Mouse (Mus musculus) splenic B cell, adult 2 months (primary cell): ENCODE results near the gene Catsperg1.
A peak's percentile ranks its signal among the peaks of the same experiment; 100 is the strongest.

Experiments used
- DNase-seq: peaks from one replicate; pipeline ENCODE4 v3.0.0-alpha.2; 2011; ENCODE audit warnings: low read depth, low spot score
- H3K27me3 ChIP-seq: 2 replicates; pipeline ENCODE4 v1.6.1; 2012; ENCODE audit warnings: mild to moderate bottlenecking, low read length, moderate library complexity, mixed read lengths; ENCODE audit not compliant: control insufficient read depth, poor library complexity, insufficient read depth, severe bottlenecking
- H3K36me3 ChIP-seq: 2 replicates; pipeline ENCODE4 v1.6.1; 2012; ENCODE audit warnings: mild to moderate bottlenecking, low read length, moderate library complexity, mixed read lengths; ENCODE audit not compliant: control insufficient read depth, poor library complexity, insufficient read depth, severe bottlenecking

Gene Catsperg1

DNA sequence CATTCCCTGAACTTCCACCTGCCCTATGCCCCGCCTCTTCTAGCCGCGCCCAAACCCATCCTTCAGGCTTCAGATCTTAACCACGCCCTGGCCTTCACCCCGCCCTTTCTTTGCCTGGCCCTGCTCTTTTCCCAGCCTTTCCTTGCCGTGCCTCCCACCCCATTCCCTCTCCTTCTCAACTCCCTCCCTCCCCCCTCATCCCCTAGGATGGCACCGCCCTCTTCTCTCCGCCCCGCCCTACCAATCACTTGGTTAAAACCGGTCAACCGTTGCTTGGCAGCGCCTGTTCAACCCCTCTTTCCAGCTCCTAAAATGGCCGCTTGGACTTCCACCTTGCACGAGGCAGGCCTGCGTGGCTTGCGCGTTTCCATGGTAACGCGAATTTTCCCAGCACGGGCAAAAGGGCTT lies at the start of gene Catsperg1:
Gene Catsperg1 (minus strand): TSS at position 361 of the 408 bp plus-strand sequence.
- no peak for DNase-seq
- H3K27me3 ChIP-seq = no peaks in the 10 kb centered on the region
- H3K36me3 ChIP-seq = no peaks in the 10 kb centered on the region

DNA sequence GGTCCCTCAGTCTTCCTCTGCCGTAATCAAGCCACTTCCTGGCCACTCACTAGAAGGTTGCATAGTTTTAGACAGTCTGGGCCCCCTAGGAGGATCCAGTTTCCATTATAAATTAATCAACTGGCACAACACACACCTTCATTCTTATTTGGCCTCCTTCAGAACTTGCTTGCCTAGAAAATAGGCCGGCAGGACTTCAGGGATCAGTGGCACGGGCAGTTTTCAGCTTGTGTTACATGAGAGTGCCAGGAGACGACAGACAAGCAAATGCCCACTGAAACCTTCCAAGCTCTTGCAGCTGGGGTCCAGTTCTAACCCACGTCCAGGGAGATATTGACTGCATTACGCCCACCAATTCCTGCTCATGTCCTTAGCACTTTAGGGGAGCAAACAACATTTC lies 48.3 kb upstream of the Catsperg1 start:
- Histone ChIP-seq H3K36me3 (peaks cover 2% of the 10 kb centered on the region; the same call in 1 of the 2 replicates), H3K27me3 (no peaks in the 10 kb centered on the region)
- DNase-seq = no peak

DNA sequence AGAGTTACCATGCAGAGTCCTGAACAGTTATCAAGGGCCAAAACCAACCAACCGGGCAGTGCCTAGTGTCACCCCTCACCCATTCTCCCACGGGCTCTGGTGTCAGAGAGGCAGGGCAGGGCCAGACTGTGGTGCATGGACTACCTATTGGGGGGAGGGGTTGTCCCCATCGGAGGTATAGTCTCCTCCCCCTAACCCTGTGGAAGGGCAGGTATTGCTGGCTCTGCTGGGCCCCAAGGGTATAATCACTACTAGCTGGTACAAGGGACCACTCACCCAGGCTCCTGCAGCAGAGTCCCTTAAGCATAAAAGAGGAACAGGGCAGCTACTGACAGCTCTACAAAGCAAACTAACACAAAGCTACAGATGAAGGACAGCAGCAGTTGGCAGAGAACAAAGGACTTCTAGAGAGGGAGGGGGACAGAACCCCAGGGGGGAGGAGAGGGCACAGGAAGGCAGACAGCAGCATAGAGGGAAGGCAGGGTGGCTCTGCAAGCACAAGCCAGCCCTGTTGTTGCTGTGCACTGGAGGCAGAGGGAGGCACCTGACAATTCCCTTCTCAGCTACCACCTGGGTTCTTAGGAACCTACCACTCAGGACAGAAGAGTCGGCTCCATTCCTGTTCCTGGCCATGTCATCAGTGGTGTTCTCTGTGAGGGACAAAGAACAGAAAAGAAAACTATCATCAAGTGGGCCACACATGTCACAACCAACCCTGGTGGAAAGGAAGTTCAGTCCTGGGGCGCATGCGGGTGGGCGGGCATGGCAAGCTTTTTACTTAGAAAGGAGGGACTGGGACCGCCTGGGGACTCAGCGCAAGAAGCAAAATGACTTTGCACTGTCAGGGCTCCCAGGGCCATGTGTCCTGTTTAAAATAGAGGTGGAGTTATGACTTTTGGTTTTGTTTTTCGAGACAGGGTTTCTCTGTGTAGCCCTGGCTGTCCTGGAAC lies 46.2 kb upstream of the Catsperg1 start:
- DNase-seq = no peak
- peaks cover 2% of the 10 kb centered on the region; the same call in 1 of the 2 replicates for H3K36me3 ChIP-seq
- H3K27me3 ChIP-seq = no peaks in the 10 kb centered on the region

DNA sequence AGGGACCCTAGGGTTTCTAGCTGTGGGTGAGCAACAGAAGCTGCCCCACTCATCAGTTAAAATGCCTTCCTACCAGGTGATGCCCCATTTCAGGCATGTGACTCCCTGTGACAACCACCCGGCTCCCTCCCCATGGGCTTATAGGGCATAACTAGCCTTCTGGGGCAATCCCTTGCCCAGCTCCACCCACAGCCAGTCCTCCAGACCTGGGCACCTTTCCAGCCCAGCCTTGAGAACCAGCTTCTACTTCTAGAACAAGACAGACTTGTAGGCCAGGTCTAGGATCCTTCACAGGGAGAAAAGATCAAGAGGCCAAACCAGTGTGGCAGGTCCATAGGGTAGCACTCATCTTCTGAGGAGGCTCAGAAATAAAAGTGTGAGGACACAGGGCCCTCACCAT lies 43.5 kb upstream of the Catsperg1 start:
- Histone ChIP-seq H3K27me3 (no peaks in the 10 kb centered on the region), H3K36me3 (peaks cover 2% of the 10 kb centered on the region; the same call in 1 of the 2 replicates)
- DNase-seq = no peak

DNA sequence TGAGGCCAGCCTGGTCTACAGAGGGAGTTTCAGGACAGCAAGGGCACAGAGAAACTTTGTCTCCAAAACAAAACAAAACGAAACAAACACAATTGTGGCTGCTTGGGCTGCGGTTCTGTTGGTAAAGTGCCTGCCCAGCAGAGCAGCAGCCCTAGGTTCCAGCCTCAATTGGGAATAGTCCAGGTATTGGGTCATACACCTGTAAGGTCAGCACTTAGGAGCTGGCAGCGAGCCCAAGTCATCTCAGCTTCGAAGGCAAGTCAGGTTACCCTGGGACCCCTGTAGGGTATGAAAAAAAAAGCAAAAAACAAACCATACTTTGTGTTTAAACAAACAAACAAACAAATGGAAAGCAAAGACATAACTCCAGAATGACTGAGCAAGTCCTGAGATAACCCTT lies 42.0 kb upstream of the Catsperg1 start:
- no peak for DNase-seq
- Histone ChIP-seq H3K27me3 (no peaks in the 10 kb centered on the region), H3K36me3 (peaks cover 2% of the 10 kb centered on the region; the same call in 1 of the 2 replicates)

DNA sequence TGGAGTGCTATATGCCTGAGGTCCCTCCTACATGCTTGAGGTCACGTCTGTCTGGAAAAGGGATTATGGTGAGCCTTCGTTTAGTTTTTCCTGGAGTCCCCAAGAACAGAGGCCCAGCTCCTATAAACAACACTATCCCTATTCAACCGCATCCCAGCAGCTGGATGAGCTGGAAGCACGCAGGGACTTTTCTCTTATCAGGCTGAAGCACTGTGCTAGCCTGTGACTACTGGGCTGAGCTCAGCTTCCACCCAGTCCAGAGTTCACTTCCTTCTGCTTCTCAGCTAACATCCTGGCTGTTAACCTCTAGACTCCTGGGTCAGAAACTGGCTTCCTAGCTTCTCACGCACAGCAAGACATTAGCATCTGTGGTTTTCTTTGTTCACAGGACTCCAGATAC lies 40.0 kb upstream of the Catsperg1 start:
- Histone ChIP-seq H3K36me3 (no peaks in the 10 kb centered on the region; the same call in 1 of the 2 replicates), H3K27me3 (no peaks in the 10 kb centered on the region)
- no peak for DNase-seq

DNA sequence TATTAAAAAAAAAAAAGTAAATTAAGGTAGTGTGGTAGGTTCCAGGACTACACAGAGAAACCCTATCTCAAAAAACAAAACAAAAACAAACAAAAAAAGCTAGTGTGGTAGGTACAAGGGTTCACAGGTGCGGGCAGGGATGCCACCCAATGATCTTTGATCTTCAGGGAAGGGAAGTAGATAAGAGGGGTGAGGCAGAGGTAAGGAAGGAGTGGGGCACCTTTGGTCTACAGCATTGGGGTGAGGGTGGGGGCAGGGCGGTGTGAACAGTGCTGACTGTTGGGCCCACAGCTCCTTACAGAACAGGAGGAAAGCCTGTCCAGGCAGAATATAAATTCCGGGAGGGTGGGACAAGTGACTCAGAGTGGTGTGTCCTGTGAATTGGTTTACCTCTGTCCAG lies 37.3 kb upstream of the Catsperg1 start:
- DNase-seq = no peak
- Histone ChIP-seq H3K27me3 (no peaks in the 10 kb centered on the region), H3K36me3 (no peaks in the 10 kb centered on the region)

DNA sequence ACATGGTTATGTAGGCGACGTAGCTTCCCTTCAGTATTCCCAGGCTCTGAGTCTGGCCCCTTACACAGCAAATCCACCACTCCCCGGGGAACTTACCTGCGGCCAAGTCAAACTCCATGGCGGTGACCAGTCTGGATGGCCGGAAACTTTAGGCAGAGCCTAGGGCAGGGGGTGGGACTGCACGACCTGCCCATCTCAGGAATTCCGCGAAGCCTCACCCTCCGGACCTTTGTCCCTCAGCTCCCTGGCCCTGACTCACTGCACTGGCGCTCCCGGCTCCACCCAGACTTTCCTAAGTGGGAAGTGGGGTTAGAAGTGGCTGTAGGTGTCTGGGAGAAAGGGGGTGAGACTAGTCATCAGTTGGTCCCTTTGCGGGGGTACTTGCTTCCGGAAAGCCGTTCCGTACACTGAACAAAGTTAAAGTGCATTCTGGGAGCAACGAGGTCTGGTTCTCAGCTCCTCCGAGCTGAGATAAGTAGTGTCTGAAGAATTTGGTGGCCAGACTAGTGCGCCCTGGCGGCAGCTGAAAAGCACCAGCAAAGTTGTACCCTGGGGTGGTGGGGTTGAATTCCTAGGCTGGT lies 34.5 kb upstream of the Catsperg1 start, which contains the start of gene 2200002D01Rik:
Gene 2200002D01Rik (minus strand): TSS at position 206 of the 581 bp plus-strand sequence.
- peak; percentile 37 for DNase-seq
- Histone ChIP-seq H3K27me3 (no peaks in the 10 kb centered on the region), H3K36me3 (no peaks in the 10 kb centered on the region)

DNA sequence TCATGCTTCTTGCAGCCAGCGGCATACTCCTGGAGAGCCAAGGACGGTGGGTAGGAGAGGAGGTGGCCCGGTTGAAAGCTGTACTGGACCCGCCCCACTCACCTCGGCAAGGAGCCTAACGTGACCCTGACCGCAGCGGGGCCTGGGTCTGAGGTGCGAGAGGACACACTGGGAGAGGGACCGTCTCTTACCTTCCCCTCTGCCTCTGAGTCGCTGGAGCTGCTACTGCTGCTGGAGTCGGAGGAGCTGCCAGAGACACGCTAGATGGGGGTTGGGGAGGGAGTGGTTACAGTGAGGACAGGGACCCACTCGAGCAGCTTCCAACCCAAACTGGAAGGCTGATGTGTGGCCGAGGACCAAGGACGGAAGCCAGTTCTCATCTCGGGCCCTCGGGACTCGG lies 33.9 kb upstream of the Catsperg1 start:
- H3K36me3 ChIP-seq = no peaks in the 10 kb centered on the region
- no peak for DNase-seq
- no peaks in the 10 kb centered on the region for H3K27me3 ChIP-seq

DNA sequence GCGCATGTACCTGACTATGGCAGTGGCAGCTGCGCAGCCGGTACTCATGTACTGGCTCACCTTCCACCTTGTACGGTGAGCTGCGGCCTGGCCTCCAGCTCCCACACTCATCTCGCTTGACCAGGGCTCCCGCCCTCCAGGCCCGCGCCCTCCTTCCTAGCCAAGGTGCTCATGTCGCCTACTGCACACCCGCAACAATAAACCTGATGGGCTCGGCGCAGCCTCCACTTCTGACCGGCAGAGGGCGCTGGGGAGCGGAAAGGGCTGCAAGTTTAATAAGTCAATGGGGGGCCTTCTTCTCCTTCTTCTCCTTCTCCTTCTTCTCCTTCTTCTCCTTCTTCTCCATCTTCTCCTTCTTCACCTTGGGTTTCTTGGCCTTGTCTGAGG lies 33.5 kb upstream of the Catsperg1 start:
- H3K36me3 ChIP-seq = no peaks in the 10 kb centered on the region
- no peaks in the 10 kb centered on the region for H3K27me3 ChIP-seq
- peak; percentile 82 for DNase-seq

DNA sequence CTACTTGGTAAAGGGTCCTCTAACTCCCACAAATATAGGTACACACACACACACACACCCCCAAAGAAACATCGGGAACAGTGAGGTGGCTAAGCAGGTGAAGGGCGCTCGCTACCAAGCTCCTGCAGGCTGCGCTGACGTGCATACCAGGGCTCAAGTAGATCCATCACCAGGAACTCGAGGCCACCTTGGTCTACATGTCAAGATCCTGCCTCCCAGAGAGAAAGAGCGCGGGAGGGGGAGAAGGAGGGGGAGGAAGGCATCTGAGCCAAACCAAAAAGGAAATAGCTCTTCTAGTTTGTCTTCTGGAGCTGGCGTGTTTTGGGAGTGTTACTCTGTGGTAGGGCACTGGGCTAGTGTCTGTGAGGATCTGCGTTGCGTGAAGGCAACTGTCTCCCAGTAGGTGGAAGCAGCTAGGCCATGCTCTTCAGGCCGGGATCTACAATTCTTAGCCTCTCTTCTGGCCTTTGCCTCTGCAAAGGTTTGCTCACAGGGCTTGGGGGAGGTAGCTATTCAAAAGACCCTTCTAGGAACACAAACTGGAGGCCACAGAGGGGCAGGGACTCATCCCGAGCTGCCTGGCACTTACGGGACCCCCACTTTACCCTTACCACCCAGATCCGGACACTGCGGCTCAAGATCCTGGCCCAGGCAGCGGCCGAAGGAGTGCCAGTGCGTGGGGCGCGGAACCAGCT lies 32.9 kb upstream of the Catsperg1 start:
- no peaks in the 10 kb centered on the region for H3K36me3 ChIP-seq

DNA sequence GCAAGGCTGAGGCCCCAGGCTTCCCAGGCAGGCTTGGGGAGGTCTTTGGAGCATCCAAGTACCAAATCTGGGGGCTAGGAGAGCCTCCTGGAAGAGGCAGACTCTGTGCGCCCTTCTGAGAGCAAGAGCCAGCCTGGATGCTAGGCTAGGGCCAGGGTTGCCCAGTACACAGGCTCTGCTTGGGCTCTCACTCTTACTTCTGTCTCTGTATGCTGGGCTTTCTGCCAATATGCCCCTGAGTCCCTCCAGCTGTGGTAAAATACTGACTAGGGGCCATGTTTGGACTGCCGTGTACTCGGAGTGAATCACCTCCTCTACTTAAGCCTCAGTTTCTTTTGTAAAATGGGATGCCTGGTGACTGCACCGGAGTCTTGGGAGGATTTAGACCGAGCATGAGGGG lies 32.2 kb upstream of the Catsperg1 start:
- no peaks in the 10 kb centered on the region for H3K36me3 ChIP-seq
- no peak for DNase-seq
- H3K27me3 ChIP-seq = no peaks in the 10 kb centered on the region

More for the DNA sequence above, 32.9 kb upstream of the Catsperg1 start:
- no peak for DNase-seq
- H3K27me3 ChIP-seq = no peaks in the 10 kb centered on the region

DNA sequence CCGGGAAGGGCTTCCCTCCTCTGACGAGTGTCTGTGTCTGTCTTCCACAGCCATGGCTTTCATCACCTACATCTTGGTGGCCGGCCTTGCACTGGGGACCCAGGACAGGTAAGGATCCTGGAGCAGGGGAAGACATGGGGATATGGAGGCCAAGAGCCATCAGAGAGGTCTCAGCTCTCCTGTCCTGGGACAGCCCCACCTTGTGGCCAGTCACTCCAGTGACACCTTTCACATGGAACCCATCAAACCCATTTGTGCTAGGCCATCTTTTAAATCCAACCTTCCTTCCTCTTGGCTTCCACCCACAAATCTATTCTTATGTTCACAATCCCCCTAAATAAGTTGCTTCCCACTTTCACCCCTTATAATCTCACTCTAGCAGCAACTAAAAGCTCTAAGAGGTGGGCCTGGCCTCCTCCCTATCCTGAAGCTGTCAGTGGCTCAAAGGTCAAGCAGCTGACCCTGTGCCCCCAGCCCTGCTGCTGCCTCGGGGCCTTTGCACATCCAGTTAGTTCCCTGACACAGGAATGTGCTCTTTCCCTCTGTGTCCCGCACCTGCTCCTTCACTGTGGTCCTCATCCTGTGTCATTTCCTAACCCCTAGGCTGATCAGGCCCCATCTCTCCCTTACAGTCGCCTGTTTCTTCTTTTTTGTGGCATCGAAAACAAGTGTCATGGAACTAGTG lies 31.0 kb upstream of the Catsperg1 start:
- Histone ChIP-seq H3K36me3 (no peaks in the 10 kb centered on the region), H3K27me3 (no peaks in the 10 kb centered on the region)
- DNase-seq = peak; percentile 60
